Mouse (Mus musculus): ENCODE data around the gene Cpe. TPM values are rescaled to one million over a fixed set of nuclear protein-coding genes. Genes with fewer than 3 reads are reported as not detected.
"Not testable (repeated sequence)": the region's sequence is repeated elsewhere in the genome, so short reads cannot be mapped to it uniquely, and the experiment has no call there.

Cpe gene
- total and polyA plus RNA-seq, 3 experiments: not detected

GRCm38 (mm10) chr8:64672920-64673319 lies 19.9 kb downstream of the Cpe start:
- no peak overlapping the region for H3K4me3 ChIP-seq (ENCODE audit: control insufficient read depth in 1 of 2, insufficient read depth in 1 of 2, low read depth in 2 of 2, low read length in 2 of 2)
- no peaks in the 10 kb centered on the region for H3K36me3 ChIP-seq (ENCODE audit: control insufficient read depth in 1 of 2, insufficient read depth in 2 of 2, low read length in 2 of 2)
- no peaks in the 10 kb centered on the region for H3K79me2 ChIP-seq (ENCODE audit: control insufficient read depth, insufficient read depth, low read length, poor library complexity)
- H3K9ac ChIP-seq (ENCODE audit: control insufficient read depth, low read depth, low read length, poor library complexity, severe bottlenecking): no peak overlapping the region
- no peaks in the 10 kb centered on the region for H3K4me1 ChIP-seq (ENCODE audit: control insufficient read depth in 1 of 2, insufficient read depth in 2 of 2, low read length in 2 of 2)
- H3K27me3 ChIP-seq (ENCODE audit: control insufficient read depth in 1 of 2, insufficient read depth in 2 of 2, low read length in 2 of 2): no peaks in the 10 kb centered on the region; a peak in 1 of 4 replicates
- DNase-seq (ENCODE audit: low read depth, low spot score): no peak
- H3K27ac ChIP-seq (ENCODE audit: control insufficient read depth, low read depth, low read length): no peak overlapping the region
- TF ChIP-seq ZNF384 (IDR thresholded peaks at IDR 0.05; ENCODE audit: low read depth, low read length) (no peak), MYC (IDR thresholded peaks at IDR 0.05; ENCODE audit: low read depth, low read length) (no peak), SMC3 (IDR thresholded peaks at IDR 0.05; ENCODE audit: low read depth, low read length) (no peak), NRF1 (IDR thresholded peaks at IDR 0.05; ENCODE audit: insufficient read depth, low read depth, low read length, poor library complexity, severe bottlenecking) (no peak), TCF12 (IDR thresholded peaks at IDR 0.05; ENCODE audit: low read depth, low read length) (no peak), ZC3H11A (IDR thresholded peaks at IDR 0.05; ENCODE audit: low read depth, low read length) (no peak), GATA1 (IDR thresholded peaks at IDR 0.05; ENCODE audit: low read depth, low read length) (no peak), CHD2 (IDR thresholded peaks at IDR 0.05; ENCODE audit: low read length) (no peak), SIN3A (IDR thresholded peaks at IDR 0.05; ENCODE audit: low read length) (no peak), USF1 (IDR thresholded peaks at IDR 0.05; ENCODE audit: low read depth, low read length) (no peak), UBTF (IDR thresholded peaks at IDR 0.05; ENCODE audit: borderline replicate concordance, insufficient read depth, low read depth, low read length) (no peak), KAT2A (conservative IDR thresholded peaks at IDR 0.05; ENCODE audit: low read depth, low read length) (no peak), POLR2AphosphoS5 (IDR thresholded peaks at IDR 0.05; ENCODE audit: borderline replicate concordance, low read depth, low read length) (no peak), JUND (IDR thresholded peaks at IDR 0.05; ENCODE audit: low read depth, low read length) (no peak)
- H3K9me3 ChIP-seq (replicated peaks; ENCODE audit: insufficient read depth, low read length): no peaks in the 10 kb centered on the region

- TF ChIP-seq MAX (IDR thresholded peaks at IDR 0.05; ENCODE audit: low read length): no peak
- no peak for TF ChIP-seq MXI1 (IDR thresholded peaks at IDR 0.05; ENCODE audit: low read depth, low read length)
- TF ChIP-seq POLR2AphosphoS5 (IDR thresholded peaks at IDR 0.05; ENCODE audit: borderline replicate concordance, low read depth, low read length): no peak
- no peak for TF ChIP-seq E2F4 (IDR thresholded peaks at IDR 0.05; ENCODE audit: borderline replicate concordance, low read depth, low read length)
- no peak for TF ChIP-seq ETS1 (IDR thresholded peaks at IDR 0.05; ENCODE audit: low read depth, low read length)
- TF ChIP-seq NRF1 (IDR thresholded peaks at IDR 0.05; ENCODE audit: insufficient read depth, low read depth, low read length, poor library complexity, severe bottlenecking): no peak
- no peak for TF ChIP-seq SMC3 (IDR thresholded peaks at IDR 0.05; ENCODE audit: low read depth, low read length)
- no peak for TF ChIP-seq UBTF (IDR thresholded peaks at IDR 0.05; ENCODE audit: borderline replicate concordance, insufficient read depth, low read depth, low read length)
- no peak for TF ChIP-seq MYB (IDR thresholded peaks at IDR 0.05; ENCODE audit: low read depth, low read length)
- TF ChIP-seq ELF1 (IDR thresholded peaks at IDR 0.05; ENCODE audit: low read depth, low read length): no peak
- no peak for TF ChIP-seq USF1 (IDR thresholded peaks at IDR 0.05; ENCODE audit: low read depth, low read length)
- TF ChIP-seq RAD21 (IDR thresholded peaks at IDR 0.05; ENCODE audit: low read depth, low read length): no peak
- no peak for TF ChIP-seq MEF2A (IDR thresholded peaks at IDR 0.05; ENCODE audit: extremely low read depth, insufficient replicate concordance, low read depth, low read length, poor library complexity, severe bottlenecking)
- no peak for TF ChIP-seq RCOR1 (IDR thresholded peaks at IDR 0.05; ENCODE audit: low read depth, low read length)
- no peak for TF ChIP-seq USF2 (IDR thresholded peaks at IDR 0.05; ENCODE audit: borderline replicate concordance in 1 of 2, insufficient read depth in 1 of 2, low read depth in 1 of 2, low read length in 2 of 2)
- DNase-seq (ENCODE audit: low read depth, low spot score): no peak
- no peaks in the 10 kb centered on the region; a peak in 1 of 4 replicates for H3K27me3 ChIP-seq (ENCODE audit: control insufficient read depth in 1 of 2, insufficient read depth in 2 of 2, low read length in 2 of 2)
- H3K79me2 ChIP-seq (ENCODE audit: control insufficient read depth, insufficient read depth, low read length, poor library complexity): no peaks in the 10 kb centered on the region
- H3K9me3 ChIP-seq (replicated peaks; ENCODE audit: insufficient read depth, low read length): no peaks in the 10 kb centered on the region
- H3K9ac ChIP-seq (ENCODE audit: control insufficient read depth, low read depth, low read length, poor library complexity, severe bottlenecking): no peak overlapping the region
- no peaks in the 10 kb centered on the region for H3K36me3 ChIP-seq (ENCODE audit: control insufficient read depth in 1 of 2, insufficient read depth in 2 of 2, low read length in 2 of 2)
- no peaks in the 10 kb centered on the region for H3K4me1 ChIP-seq (ENCODE audit: control insufficient read depth in 1 of 2, insufficient read depth in 2 of 2, low read length in 2 of 2)
- H3K4me3 ChIP-seq (ENCODE audit: control insufficient read depth in 1 of 2, insufficient read depth in 1 of 2, low read depth in 2 of 2, low read length in 2 of 2): no peak overlapping the region
- no peak overlapping the region for H3K27ac ChIP-seq (ENCODE audit: control insufficient read depth, low read depth, low read length)
These were observed 20.9 kb downstream of the Cpe start for GRCm38 (mm10) chr8:64671937-64672336.

- not testable (repeated sequence) for DNase-seq (ENCODE audit: low read depth, low spot score); H3K36me3 ChIP-seq (ENCODE audit: control insufficient read depth in 1 of 2, insufficient read depth in 2 of 2, low read length in 2 of 2); H3K4me1 ChIP-seq (ENCODE audit: control insufficient read depth in 1 of 2, insufficient read depth in 2 of 2, low read length in 2 of 2); H3K27me3 ChIP-seq (ENCODE audit: control insufficient read depth in 1 of 2, insufficient read depth in 2 of 2, low read length in 2 of 2); H3K9ac ChIP-seq (ENCODE audit: control insufficient read depth, low read depth, low read length, poor library complexity, severe bottlenecking); H3K9me3 ChIP-seq (replicated peaks; ENCODE audit: insufficient read depth, low read length); H3K79me2 ChIP-seq (ENCODE audit: control insufficient read depth, insufficient read depth, low read length, poor library complexity); H3K27ac ChIP-seq (ENCODE audit: control insufficient read depth, low read depth, low read length); H3K4me3 ChIP-seq (ENCODE audit: control insufficient read depth in 1 of 2, insufficient read depth in 1 of 2, low read depth in 2 of 2, low read length in 2 of 2)
These were observed 26.5 kb downstream of the Cpe start for GRCm38 (mm10) chr8:64666305-64666704.

Measured in MEL (cell line).